Mouse (Mus musculus): ENCODE measurements around the gene Arsj.

Arsj gene

DNA sequence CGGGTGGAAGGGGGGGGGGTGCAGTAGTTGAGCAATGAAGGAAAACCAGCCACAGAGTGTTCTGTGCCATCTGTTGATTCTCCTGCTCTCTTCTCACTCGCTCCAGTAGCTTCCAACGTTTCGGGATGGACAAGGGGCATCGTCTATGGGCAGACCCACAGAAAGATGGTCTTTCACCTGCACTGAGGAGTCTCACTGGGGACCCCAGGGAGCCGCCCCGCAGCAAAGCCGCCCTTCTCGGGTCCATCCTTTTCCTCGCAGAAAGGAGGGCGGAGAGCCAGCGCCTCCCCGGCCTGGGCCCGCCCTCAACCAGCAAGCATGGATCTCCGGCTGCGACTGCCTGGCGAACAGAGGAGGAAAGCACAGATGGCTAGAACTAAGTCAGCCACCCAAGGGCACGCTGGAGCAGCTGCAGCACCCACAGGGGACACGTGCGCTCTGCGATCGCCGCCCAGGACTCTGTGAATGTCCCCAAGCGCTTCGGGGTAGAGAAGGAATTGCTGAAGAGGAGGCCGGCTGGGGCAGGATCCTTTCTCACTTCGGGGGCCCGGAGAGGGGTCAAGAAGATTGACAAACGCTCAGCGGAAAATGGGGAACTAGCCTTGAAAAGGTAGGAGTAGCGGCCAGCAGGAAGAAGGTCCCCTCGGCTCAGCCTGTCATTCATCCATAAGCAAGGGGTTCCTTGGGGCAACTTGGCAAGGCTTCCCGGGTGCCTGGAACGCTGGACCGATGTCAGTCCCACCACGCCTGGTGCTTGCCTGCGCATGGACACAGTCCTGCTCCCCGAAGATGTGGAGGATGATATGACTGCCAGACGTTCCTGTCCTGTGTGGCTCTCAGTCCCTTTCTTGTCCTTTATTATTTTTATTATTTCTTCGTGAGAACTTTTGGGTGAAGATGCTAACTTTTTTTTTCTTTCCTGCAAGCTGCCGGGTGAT is at the start of gene Arsj:
Arsj (plus strand) TSS at position 117 of the 938 bp plus-strand sequence.
- no peak for DNase-seq (ENCODE audit: low spot score)

DNA sequence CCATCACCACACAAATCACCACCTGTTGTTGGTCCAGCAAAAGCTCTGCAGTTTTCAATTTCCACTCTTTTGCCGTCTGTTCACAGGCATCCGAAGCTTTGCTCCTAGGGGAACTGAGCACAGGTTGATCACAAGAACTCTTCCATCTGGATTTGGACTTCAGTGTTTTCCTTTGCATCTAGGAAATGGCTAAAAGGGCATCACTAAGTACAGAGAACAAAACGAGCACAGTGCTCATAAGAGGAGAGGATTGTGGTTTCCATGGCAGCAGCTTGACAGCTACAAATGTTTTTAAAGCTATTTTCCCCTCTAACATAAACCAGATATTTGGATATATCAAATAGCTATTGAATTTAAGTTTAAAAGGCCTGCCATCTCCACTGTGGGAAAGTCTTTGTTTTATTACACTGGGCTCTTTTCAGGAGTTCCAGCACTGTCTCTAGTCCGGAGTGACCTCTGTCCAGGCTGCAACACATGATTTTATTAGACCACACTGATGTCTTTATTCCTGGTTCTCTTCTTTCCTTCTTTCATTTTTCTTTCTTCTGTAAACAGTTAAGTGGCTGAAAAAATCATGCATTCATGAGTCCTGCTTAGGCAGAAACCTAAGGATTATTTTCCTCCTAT is 38.5 kb upstream of the Arsj start:
- no peak for DNase-seq (ENCODE audit: low spot score)

DNA sequence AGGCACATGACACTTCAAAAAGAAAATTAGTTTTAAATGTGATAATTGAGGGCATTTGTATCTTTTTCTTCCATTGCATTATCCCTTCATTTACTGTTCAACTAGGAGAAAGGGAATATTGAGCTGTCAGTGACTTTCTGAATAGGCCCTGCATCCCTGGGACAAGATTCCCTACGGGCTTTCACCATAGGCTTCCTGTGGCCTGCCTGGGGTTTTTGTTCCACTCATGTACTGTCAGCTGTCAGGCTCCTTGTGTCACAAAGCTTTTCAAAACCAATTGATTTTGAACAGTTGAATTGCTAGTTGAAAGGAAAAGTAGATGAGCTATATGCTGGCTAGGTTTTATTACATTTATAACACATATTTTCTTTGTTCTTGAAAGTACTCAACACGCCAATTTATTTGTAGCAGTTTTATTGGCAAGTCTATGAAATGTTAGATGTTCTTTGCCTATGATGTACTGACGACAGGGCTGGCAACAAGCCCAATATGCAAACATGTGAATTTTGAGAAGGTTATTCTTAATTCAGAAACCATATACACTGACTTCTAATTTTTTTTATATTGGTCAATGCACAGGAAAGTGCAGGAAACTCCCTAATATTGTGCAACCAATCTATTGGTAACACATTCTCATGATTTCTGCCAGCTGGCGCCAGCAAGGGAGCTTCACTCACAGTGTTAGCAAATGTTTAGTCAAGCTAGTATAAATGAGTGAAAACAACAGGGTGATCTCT is 37.4 kb upstream of the Arsj start:
- no peak for DNase-seq (ENCODE audit: low spot score)

DNA sequence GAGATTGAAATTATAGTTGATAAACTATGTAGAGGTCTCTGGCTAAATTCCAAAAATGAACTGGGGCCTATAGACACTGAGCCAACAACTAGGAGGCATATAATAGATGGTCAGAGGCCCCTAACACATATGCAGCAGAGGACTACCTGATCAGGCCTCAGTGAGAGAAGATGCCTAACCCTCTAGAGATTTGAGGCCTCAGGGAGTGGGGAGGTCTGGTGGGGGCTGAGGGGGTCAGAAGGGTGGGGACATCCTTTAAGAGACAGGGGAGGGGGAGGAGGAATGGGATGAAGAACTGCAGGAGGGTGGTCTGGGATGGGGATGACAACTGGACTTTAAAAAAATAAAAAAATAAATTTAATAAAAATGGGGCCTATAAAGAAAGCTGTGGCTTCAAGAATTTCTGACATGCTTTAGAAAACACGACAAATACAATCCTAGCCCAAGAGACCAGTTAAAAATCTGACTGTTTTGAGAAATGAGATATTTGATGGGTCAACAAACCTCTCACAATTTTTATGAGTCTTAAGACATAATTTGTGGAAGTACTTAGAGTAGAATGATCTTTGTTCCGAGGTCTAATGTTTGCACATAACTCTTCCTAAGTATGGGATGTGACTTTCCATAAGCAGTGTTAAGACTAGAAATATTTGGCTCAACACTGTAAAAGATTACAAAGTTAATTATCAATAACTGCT is 36.7 kb upstream of the Arsj start:
- no peak for DNase-seq (ENCODE audit: low spot score)

DNA sequence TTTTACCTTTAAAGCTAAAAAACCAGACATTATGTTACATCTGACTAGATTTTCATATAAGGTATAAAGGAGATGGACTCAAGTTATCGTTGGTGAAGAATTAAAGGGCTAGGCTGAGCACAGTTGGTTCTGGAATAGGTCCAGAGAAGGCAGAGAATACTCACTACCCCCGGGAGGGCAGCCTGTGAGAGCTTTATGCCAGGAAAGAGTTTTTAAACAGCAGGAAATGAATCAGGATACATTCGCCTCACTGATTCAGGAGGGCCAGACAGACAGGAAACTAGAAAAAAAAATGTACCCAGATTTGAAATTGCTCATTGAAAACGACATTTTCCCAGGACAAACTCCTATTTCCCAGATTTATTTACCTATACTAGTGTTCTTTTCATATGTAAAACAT is 28.2 kb upstream of the Arsj start:
- no peak for DNase-seq (ENCODE audit: low spot score)

DNA sequence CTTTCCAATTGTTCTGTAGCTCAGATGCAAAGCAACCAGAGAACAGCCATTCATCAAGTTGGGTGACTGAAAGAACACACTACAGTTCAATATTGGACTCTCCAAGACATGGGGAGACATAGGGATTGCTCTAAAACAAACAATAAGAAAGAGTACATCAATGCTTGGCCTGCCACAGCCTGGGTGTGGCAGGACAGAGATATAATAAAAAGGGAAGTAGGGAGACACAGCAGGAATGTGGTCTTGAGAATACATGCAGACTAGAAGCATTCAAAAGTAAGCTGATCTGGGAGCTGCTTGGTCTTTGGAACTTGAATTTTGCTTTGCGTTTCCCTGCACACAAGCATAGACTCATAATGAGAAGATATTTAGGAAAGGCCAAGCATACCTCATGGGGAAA is 18.7 kb upstream of the Arsj start:
- no peak for DNase-seq (ENCODE audit: low spot score)

DNA sequence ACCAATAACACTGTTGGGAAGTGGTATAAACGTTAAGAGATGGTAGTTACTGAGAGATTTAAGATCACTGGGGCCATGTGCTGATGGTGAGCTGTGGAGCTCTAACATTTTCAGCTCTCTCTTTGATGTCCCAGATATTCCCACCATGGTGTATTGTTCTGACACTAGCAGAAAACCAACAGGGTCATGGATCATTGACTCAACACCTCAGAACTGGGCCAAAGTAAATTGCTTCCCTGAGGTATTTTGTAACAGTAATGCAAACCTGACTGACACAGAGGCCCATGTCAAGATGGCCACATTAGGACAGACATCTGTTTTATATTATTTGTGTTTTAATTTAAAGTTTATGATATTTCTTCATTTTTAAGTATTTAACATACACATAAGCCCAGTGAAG is 3.7 kb upstream of the Arsj start:
- DNase-seq (ENCODE audit: low spot score), result no peak

DNA sequence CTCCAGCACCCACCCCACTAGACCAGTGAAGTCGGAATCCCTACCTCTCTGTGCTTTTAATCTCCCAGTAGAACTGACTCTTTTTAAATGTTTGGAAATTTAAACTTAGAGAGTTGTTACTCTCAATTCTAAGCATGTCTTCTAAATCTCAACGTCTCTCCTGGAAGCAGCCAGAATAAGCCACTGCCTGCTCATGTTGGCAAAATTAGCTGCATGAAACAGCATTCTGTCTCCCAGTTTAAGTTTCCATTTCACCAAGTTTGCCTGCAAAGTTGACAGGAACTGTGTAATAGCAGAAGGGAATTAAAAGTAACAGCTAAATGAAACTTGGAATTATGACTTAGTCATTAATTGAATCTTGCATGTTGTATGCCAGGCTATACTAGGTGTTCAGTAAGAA is 1.1 kb upstream of the Arsj start:
- DNase-seq (ENCODE audit: low spot score), result no peak

DNA sequence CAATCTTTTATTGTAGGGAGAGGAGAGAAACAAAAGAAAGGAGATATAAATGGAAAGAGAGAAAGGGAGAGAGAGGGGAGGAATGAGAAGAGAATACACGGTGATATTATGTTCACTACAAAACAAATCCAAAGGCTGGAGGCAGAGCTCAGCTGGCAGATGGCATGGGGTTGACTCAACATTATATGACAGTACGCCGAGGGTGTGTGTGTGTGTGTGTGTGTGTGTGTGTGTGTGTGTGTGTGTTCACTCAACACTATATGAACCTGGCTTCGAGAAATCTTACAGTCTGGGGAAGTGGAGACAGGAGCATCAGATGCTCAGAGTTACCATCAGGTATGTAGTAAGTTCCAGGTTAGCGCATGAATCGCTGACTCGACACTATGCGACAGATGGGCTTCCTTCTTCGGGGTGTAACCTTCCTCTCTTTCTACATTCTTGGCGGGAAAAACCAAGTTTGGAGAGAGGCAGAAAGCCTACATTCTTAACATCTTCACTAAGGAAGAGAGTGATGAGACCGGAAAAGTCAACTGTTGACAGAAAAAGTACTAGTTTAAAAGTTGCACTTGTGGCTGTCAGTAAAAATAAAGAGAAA is 456 bp upstream of the Arsj start:
- no peak for DNase-seq (ENCODE audit: low spot score)

DNA sequence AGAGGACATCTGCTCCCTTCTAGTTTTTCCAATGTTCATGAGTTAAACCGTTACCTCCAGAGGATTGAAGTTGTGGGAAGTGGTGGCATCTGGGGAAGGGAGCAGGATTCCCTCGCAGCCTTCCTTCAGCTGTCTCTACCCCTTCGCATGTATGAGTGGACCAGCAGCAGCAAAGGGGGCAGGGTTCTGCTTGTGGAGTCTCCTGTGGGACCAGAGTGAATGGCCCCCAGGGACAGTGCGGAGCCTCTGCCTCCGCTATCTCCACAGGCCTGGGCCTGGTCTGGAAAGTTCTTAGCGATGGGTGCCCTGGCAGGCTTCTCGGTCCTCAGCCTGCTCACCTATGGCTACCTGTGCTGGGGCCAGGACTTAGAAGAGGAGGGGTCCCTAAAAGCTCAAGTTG is 1.1 kb downstream of the Arsj start:
- DNase-seq (ENCODE audit: low spot score), result no peak

DNA sequence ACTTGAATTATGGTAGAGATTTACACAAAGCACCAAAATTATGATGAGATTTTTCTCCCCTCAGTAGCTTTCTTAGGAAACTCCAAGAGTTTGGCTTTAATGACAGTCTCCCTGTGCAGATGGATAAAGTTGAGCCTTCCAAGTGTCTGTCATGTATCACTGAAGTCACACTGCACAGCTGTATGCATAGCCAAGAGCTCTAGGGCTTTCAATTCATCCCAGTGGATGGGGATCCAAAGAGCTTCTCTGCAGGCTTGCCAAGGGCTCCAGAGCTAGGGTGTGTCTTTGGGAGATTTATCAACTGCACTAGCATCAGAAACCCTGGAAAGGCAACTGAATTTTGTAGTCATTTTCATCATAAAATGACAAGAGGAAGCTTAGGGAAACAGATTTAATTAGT is 7.1 kb downstream of the Arsj start:
- DNase-seq (ENCODE audit: low spot score), result no peak

DNA sequence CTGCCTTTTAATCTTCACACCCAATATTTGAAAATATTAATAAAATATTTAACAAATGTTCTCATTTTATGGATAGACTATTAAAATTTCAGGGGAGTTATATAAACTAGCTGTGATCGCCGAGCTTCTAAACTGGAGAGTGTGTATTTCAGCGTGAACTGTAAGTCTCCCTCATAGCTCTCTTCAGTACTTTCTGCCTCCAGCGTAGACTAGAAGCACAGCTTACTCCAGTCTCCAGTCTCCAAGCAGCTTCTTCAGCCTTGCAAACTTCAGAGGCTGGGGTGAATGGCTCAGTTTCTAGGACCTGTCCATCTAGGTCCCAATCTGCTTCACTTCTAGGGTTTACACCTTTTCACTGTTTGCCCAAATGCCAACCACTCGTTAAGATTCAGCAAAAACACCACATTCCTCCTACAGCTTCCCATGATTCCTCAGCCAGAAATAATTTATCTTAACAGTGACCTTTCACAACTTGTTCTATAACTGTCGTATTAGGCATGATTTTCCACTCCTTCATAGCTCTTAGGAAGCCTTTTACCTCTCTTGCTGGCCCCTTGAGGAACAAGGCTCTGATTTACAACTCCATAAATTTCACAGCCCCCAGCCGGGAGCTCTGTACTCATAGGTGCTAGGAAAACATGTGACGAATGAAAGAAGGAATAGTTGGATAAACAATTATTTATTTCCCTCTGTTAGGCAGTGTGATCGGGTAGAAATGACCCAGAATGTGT is 9.5 kb downstream of the Arsj start:
- DNase-seq (ENCODE audit: low spot score), result no peak

DNA sequence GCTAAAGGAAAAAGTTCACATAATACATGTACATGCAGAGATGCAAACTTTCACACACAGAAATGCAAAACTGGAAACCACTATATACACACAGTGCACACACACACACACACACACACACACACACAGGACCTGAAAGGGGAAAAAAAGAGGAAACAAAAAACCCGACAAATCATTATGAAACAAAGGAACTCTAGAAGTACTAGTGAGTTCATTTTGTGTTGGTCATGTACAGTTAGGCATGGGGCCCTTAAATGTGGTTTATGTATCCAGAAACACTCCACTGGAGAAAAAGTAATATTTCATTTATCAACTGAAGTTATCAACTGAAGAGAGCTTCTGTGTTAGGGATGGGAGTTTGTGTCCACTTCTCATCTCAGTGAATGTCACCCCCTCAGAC is 10.2 kb downstream of the Arsj start:
- no peak for DNase-seq (ENCODE audit: low spot score)

DNA sequence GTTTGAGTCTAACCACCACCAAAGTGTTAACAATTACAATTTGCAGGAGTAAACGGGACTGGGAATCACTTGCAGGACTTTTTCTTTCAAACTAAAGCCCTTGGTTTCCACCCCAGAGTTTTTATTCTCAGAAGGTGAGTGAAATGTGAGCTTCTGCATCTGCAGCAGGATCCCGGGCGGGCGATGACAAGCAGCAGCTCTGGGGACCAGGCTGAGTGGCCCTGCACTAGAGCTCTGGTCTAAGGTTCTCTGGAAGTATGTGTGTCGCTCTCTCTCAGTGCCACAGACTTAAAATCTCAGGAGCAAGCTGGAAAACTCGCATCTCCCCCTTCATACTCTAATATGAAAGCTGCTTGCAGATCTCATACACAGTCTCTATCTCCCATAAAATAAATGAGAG is 15.8 kb downstream of the Arsj start:
- no peak for DNase-seq (ENCODE audit: low spot score)

DNA sequence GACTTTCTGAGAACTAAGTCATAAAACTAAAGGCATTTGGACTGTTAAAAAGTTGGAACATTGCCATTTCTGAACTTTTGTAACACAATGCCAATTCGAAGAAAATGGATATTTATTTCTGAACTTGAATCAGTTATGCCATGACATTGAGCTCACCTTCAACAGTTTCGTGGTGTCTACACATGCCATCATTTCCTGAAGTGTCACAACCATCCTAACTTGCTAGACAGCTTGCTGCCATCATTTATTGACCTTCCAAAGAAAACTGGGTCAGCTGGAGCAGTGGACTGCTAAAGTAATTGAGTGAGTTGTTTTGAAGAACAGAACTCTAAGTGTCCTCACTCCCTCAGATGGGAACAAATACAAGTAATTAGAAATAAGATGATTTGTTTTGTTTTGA is 16.2 kb downstream of the Arsj start:
- DNase-seq (ENCODE audit: low spot score), result no peak

DNA sequence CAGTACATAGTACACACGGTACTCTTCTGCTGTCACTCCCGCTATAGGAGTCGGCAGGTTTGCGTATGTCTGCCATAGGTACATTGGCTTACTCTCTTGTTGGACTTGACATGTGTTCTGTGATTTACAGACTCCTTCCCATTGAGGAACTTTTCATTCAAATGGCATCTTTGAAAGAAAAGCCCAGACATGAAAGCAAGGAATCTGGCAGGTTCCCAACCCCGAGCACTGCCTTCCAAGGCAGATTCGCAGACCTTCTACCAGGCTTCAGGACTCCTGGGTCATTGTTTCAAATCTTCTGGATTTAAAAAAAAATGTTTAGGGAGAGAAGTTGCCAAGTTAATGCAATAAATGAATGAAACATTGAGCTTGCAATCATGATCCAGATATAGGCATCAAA is 19.8 kb downstream of the Arsj start:
- no peak for DNase-seq (ENCODE audit: low spot score)

DNA sequence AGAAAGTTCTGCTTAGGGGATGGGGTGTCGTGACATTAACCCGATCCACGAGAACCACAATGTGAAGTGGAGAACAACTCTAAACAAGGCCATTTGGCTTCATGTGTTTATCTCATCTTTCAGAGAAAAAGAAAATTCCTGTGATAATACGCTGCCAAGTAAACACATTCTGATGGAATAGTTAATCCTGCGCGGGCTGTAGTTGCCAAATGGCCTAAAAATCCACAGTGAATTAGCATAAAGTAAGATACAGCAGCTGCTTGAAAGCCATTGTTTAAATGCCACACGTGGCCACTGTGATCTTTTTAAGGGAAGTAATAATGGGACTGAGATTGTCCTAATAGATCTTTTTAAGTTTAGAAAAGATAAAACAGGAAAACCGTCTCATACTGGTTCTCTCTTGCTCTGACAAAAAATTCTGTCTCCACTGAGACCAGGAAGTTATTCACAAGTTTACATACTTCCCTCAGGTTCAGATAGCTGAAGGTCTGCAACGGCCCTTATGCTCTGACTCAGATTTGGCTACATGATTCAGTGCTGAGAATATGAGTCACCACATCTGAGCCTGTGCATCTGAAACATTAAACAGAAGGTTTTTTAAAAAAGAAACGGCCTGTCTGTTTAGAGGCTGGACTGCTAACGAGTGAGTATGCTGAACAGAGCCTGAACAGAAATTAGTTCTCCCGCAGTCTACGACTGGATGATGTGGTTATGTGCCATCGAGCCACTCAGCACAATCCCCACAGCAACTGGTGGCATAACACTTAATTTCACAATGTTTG is 21.4 kb downstream of the Arsj start:
- DNase-seq (ENCODE audit: low spot score), result no peak

DNA sequence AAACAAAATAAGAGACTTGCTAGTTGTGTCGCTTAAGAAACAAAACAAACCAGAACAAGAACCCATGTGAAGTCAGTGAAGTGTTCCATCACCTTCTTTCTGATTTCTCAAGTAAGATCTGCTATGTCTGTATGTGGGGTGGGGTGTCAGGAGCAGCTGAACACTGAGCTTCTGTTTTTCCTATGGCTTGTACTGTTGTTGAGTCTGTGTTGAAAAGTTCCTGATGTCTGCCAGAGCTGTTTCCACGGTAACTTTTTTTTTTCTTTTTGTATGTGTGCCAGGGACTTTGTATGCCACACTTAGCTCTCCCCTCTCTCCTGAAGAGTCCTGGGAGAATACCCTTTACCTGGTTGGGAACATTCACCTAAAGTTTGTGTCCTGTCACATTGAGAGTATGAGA is 34.0 kb downstream of the Arsj start:
- no peak for DNase-seq (ENCODE audit: low spot score)

DNA sequence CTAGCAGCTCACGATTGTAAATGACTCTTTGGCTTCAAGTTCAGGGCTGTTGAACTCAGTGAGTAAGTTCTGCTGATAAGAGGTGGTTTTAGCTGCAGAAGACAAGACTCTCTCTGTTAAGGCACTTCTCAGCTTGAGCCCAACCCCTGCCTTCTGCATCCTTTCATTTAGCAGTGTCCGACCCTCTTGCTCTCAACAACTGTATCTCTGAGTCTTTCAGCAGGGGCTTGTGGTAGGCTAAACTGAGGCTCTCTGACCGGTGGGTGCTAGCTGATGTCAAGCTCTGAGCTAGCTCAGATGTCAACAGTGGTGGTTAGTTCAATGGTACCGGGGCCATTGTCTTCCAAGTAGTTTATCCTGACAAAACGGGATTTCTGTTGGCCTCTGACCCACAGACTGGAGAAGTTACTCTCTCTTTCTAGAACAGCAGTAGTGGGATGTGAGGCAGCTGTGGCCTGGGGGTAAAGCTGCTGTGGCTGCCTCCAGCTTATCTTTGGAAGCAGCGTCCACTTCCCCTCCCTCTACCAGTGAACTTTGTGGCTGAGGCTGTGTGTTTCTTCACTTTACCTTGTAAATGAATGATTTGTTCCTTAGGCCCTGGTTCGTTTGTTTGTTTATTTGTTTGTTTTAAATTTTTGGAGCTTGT is 34.6 kb downstream of the Arsj start:
- no peak for DNase-seq (ENCODE audit: low spot score)

DNA sequence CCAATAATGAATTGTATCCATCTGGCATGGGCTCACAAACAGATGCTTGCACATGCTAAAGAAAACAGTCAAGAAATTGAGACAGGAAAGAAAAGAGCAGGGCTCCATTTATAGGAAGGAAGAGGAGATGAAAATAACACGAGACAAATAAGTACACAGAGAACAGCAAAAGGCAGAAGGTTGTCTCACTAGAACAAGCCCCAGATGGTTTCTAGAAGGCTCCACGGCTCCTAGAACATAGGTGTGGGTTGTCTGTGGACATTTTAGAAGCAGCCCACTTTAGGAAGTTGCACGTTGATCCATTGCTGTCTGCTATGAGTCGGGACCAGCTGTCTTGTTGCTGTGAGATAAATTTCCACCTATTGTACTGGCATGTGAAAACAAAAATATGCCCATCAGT is 37.2 kb downstream of the Arsj start:
- DNase-seq (ENCODE audit: low spot score), result no peak
